Comparison of ENCODE assay signal across 9 mouse cellular contexts in the genomic region with DNA sequence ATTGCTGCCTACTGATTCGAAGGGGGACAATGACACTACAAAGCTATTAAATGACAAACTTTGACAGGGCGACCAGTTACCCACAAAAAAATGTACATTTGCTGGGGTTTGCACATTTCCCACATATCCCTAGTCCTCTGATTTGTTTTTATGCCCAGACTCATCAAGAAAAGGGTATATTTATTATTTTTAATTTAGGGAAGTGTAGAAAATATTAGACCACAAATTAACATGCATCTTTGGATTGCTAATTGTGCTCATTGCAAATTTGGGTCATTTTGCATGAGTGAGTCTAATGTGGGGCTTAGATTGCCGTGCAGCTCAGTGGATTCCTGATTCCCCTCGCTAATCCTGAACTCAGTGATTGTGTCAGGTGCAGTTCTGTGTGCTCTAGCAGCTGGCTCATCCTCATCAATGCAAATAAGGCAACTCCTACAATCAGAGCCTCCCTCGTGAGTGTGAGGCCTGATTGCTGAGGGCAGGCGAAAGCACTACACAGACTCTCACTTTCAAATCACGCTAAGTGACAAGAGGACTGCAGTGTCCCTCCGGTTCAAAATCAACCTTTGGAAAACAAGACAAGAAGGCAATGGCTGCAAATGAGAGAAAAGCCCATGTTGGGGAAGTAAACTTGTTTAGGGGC.
DNase-seq lines count a peak whose midpoint lies in the region; ATAC-seq and TF ChIP-seq lines count a peak whose summit lies in the region.
"Had no signal": no experiment of that assay in that cellular context is flagged by ENCODE, and none has a peak within 500 bp of the region (broad histone marks: within the 10 kb centered on the region; RNA-seq: fewer than 3 reads in every experiment).

No protein-coding gene starts in this region.

- TF ChIP-seq CTCF in layer of hippocampus, adult 2 months (conservative IDR thresholded peaks at IDR 0.05) = no peak

- peak overlapping the region; percentile 91 for H3K27ac ChIP-seq in forebrain, embryonic 10.5 days
- peak overlapping the region; percentile 99 for H3K27ac ChIP-seq in layer of hippocampus, adult 2 months

- no peaks in the 10 kb centered on the region for H3K9me3 ChIP-seq in forebrain, embryonic 10.5 days

- peaks cover 75% of the 10 kb centered on the region for H3K4me1 ChIP-seq in forebrain, embryonic 10.5 days

- H3K27me3 ChIP-seq in forebrain, embryonic 10.5 days (ENCODE audit: poor library complexity, severe bottlenecking) = no peaks in the 10 kb centered on the region

- H3K4me3 ChIP-seq in forebrain, embryonic 10.5 days = no peak overlapping the region
- H3K4me3 ChIP-seq in layer of hippocampus, adult 2 months = no peak overlapping the region

- H3K36me3 ChIP-seq in forebrain, embryonic 10.5 days (replicated peaks) = no peaks in the 10 kb centered on the region

- no peak for ATAC-seq in megakaryocyte, adult 5-6 weeks (ENCODE audit: poor library complexity, severe bottlenecking)
- ATAC-seq: CD4-positive, CD25-positive, alpha-beta regulatory T cell, adult 4 months had no signal

- DNase-seq in left cerebral cortex, postnatal 4 days = peak; percentile 45
- no peak for DNase-seq in left cerebral cortex, adult 8-10 months (ENCODE audit: low spot score in 2 of 2)
- peak; percentile 30 for DNase-seq in forebrain, embryonic 10.5 days (ENCODE audit: extremely low spot score, low spot score)
- DNase-seq in layer of hippocampus, adult 2 months (ENCODE audit: low spot score in 2 of 2) = no peak
- DNase-seq in retina, adult 2 months (ENCODE audit: low read depth, low spot score) = peak; percentile 61
- no peak for DNase-seq in spleen, postnatal 36 days (ENCODE audit: low spot score in 2 of 2)
- no peak for DNase-seq in lung, postnatal 25 days (ENCODE audit: low spot score)

- intact Hi-C loops in left cerebral cortex, postnatal 4 days (cut with DNase I) = loop anchor here (2.0 to 5.0 kb wide), 3 partner anchors 157 to 691 kb away; a partner anchor contains a TSS

- WGBS in forebrain, embryonic 10.5 days = 34% methylated on average over 8 of the region's 8 CpGs

Comparison
In these comparisons a context has a peak if more than half of its experiments do, and no peak if none do; other contexts are left out.
1. DNase-seq: peak in left cerebral cortex, postnatal 4 days (single experiment), forebrain, embryonic 10.5 days (single experiment) and retina, adult 2 months (single experiment); none in left cerebral cortex, adult 8-10 months (0 of 2), layer of hippocampus, adult 2 months (0 of 2), spleen, postnatal 36 days (0 of 2) and lung, postnatal 25 days (single experiment).